Mouse (Mus musculus) left cerebral cortex, adult 2 months (tissue): Measurements from ENCODE around the gene Rab12. TPM values are rescaled to one million over a fixed set of nuclear protein-coding genes. Genes with fewer than 3 reads are reported as not detected.
A peak's percentile ranks its signal among the peaks of the same experiment; 100 is the strongest.

Source experiments
- DNase-seq, 2 experiments: peaks; one replicate each; pipeline ENCODE4 v3.0.0; 2021 to 2022; ENCODE audit warnings: low spot score in 2 of 2, mixed read lengths in 1 of 2; ENCODE audit errors: extremely low spot score in 1 of 2
- H3K27ac ChIP-seq: fragments of 200-600 bp; 2 replicates; pipeline ENCODE4 v1.8.1; 2022
- H3K4me3 ChIP-seq: fragments of 200-600 bp; 2 replicates; pipeline ENCODE4 v1.8.1; 2022
- CTCF ChIP-seq: fragments of 200-600 bp; IDR thresholded peaks from 2 replicates; pipeline ENCODE4 v1.8.1; 2022; ENCODE audit warnings: antibody characterized with exemption, mild to moderate bottlenecking, moderate library complexity
- intact Hi-C: fragments of 180-260 bp; cut with DNase I; formaldehyde crosslinking; loops from one replicate; pipeline ENCODE4 v1.15.1; 2025
- total RNA-seq, 2 experiments: library from RNA; stranded (reverse); gene quantifications; 2 replicates each; pipeline ENCODE4 v1.2.3; 2021

Rab12 gene
- total RNA-seq, 2 experiments from 2014 or later, result 116 to 119 TPM

DNA sequence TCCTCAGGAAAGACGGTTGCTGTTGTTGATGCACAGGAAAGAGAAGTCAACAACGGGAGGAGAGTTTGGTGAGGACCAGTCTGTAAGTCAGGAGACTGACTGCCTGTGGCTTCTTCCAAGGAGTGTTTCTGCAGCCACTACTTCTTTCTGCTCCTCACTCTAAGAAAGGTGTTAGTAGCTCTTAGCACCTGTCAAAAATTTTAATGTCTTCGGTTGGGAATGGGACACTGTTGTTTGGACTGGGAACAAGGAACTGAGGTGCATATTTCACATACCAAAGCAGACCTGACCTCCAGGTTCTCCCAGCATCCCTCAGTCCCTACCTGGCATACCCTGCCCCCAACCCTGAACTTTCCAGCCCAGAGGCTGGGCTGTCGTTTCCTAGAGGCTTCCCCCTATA, 48.3 kb downstream of the Rab12 start:
- intact Hi-C loops, result no loop called here
- H3K4me3 ChIP-seq, result no peak overlapping the region
- no peak for TF ChIP-seq CTCF
- no peak for DNase-seq
- no peak overlapping the region for H3K27ac ChIP-seq

DNA sequence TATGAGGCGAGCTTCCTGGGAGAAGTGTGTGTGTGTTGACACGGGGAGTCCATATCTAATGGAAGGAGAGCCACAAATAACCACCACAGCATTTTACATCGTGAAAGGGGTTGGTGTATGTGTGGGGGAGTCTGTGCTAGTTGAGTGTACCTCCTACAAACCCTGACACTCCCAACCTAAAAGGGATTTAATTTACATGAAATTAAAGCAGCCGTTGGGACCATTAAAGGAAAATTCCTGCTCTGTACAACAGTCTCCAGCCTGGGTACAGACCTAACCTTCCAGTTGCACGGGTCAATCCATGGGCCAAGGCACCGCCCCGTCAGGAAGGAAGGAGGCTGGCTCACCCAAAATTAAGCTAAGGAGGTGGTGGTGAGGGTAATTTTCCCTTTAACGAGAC, 49.5 kb downstream of the Rab12 start:
- intact Hi-C loops, result no loop called here
- TF ChIP-seq CTCF, result no peak
- DNase-seq, result no peak
- Histone ChIP-seq H3K27ac (peak overlapping the region; percentile 57; the same call in 1 of the 2 replicates), H3K4me3 (no peak overlapping the region)

DNA sequence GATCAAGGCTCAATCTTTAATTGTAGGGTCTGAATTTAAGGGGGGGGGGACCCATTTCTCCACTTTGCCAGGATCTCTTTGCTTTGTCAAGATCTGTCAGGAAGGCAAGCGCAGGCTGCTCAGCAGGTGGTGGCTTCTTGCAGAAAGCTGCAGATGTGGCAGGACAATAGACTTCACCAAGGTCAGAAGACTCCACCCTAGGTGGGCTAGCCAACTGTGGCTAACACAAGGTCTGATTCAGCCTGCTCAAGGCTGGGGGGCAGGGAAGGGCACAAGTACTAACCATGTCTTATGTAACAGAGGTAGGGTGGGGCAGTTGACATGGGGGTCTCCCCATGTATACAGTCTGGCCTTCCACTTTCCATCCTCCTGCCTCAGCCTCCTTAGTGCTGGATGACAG, 62.3 kb downstream of the Rab12 start:
- intact Hi-C loops, result no loop called here
- TF ChIP-seq CTCF, result no peak
- Histone ChIP-seq H3K4me3 (no peak overlapping the region), H3K27ac (no peak overlapping the region)
- no peak for DNase-seq

DNA sequence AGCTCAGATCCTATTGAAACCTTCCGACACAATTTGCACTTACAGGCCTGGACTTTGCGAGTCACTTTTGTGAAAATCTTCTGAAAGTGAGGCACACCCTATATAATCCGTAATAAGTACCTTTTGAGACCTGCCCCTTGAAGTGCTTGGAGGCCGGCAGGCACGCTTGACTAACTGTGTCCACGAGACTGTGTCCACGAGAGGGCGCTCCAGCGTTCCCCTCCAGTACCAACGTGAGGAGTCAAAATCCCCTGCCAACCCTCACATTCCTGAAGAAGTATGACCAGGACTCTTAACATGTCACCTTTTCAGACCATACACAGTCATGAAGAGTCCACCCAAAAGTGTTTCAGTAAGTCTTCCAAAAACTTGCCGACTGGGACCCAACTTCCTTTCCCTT, 68.4 kb downstream of the Rab12 start:
- peak overlapping the region; percentile 93 for H3K4me3 ChIP-seq
- intact Hi-C loops, result loop anchor here (2.0 kb wide), 1 partner anchor 34 kb away; no protein-coding TSS in a partner anchor

DNA sequence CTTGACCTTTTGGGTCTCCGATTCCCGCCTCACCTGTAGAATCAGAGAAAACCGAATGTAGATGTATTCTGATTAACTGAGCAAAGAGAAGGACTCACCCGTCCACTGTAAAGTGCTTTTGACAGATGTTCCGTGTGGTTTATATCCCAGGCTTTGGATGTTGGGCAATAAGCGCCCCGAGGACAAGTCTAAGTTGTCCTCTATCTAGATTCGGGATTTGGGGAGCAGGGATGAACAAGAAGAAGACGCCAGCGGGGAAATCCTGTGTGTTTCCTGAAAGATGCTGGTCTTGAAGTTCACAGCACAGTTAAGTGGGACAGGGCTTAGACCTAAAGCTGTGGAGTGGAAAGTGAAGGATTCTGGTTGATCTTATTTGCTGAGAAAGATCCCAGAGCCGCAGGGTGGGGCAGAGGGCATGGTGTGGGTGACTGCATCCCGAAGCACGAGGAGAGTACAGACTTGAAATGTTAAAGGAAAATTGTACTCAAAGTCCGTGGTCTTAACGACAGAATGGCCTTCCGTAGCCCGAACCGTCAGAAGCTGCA, 68.9 kb downstream of the Rab12 start:
- no peak for TF ChIP-seq CTCF
- intact Hi-C loops, result loop anchor here (2.0 kb wide), 1 partner anchor 34 kb away; no protein-coding TSS in a partner anchor
- DNase-seq, result no peak
- peak overlapping the region; percentile 94 for H3K27ac ChIP-seq
- H3K4me3 ChIP-seq, result peak overlapping the region; percentile 93

More for the DNA sequence above, 68.4 kb downstream of the Rab12 start:
- TF ChIP-seq CTCF, result peak; percentile 89
- peak; percentile 84 to 92 for DNase-seq
- no peak overlapping the region for H3K27ac ChIP-seq

DNA sequence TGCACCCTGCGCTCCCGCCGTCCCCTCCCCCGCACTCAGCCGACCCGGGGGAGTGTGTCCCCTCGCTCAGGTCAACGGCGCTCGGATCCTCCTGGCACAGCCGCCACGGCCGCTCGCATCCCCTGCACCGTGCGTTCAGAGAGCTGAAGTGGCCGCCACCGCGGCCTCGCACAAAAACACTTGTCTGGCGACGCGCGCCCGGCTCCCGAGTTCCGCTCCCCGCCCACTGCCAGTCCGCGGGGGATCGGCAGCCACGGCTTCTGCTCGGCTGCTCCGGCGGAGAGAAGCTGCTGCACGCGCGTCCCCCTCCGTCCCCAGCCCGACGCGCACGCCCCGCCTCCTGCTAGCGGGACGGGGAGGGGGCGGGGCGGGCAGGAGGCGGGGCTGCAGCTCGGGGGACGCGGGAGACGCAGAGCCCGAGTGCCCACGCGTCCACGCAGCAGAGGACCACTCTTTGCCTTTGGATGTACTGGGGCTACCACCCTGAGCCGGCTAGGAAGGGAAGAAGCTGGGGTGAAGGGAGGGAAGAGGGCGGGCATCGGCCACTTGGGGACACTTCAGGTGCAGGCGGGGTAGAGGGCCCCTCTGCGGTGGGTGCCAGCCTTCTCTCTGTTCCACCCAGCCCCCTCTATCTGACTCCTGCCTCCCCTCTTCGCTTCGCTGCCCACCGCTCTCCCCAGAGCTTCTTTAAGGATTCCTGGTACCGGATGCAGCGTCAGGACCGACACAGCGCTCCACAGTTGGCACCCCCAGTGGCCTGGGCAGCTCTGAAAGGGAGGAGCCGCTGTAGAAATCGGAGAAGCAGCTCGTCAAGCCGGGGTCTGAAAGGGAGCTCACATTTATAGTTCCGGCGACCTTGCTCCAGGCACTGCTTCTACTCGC, 69.8 kb downstream of the Rab12 start, which contains the start of gene Mtcl1:
Gene Mtcl1 (minus strand): TSS at position 291 of the 882 bp plus-strand sequence.
- no peak; the same call in 1 of the 2 replicates for TF ChIP-seq CTCF
- Histone ChIP-seq H3K27ac (peak within 1 kb of the TSS; percentile 94), H3K4me3 (peak within 1 kb of the TSS; percentile 93)
- peak; percentile 87 to 89 for DNase-seq
- intact Hi-C loops, result loop anchor here (2.0 to 5.0 kb wide), 3 partner anchors 35 to 97 kb away; no protein-coding TSS in a partner anchor

DNA sequence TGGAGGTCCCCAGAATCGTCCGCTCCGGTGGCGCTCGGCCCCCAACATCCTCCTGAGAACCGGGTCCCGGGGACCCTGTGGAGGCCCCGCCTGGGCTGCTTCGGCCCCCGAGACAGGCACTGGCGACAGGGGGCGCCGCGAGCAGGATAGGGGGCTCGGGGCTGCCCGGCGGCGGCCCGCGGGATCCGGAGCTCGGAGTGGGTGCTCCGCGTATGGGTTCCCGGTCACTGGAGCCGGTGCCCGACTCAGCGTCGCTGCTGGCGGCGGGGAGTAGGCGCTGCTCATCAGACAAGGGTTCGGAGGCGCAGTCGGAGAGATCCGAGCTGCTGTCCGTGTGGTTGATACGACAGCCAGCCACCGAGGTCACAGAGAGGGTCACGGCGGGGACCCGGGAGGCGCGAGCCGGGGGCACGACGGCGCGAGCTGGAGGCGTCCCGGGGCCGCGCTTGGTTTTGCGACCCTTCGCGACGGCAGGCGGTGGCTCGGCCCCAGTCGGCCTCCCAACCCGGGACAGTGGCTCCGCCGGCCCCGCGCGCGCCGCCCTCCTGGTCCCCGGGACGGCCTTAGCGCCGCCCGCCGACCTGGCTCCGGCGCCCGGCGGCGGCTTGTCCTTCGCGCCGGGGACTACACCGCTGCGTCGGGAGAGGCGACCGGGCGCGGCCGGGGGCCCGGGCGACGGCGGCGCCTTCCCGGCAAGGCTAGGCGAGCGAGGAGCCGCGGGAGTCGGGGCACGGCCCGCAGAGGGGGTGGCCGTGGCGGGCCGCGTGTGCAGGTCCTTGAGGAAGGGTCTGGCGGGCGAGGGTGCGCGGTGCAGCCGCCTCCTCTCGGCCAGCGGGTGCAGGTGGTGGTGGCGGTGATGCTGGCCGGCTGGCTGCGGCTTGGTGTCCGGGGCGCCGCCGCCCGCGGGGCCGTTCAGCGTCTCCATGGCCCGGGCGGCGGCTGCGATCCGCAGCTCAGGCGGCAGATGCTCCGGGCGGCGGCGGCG, 70.8 kb downstream of the Rab12 start:
- intact Hi-C loops, result loop anchor here (2.0 to 5.0 kb wide), 2 partner anchors 82 to 96 kb away; no protein-coding TSS in a partner anchor
- DNase-seq, result peak; percentile 67 to 70
- H3K27ac ChIP-seq, result peak overlapping the region; percentile 94
- TF ChIP-seq CTCF, result peak; percentile 55
- H3K4me3 ChIP-seq, result peak overlapping the region; percentile 93

DNA sequence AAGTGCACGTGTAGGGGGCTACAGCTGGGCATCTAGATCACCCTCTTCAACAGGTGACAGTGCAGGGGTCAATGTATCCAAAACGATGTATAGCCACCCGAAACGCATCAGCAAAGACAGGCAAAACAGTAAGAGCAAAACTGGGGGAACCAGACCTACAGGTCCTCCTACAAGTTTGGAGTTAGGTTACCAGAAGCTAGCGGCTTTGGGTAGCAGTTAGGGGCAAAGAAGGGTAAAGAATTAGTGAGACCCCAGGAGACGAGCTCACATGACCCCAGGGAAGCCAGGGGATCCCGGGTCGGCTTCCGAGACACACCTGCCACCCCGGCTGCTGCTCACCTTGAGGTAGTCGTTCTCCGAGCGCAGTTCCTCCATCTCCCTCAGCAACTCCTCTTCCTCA, 71.6 kb downstream of the Rab12 start:
- DNase-seq, result no peak
- no peak for TF ChIP-seq CTCF
- intact Hi-C loops, result loop anchor here (2.0 to 5.0 kb wide), 2 partner anchors 81 to 96 kb away; no protein-coding TSS in a partner anchor
- Histone ChIP-seq H3K4me3 (peak overlapping the region; percentile 93), H3K27ac (peak overlapping the region; percentile 94)

DNA sequence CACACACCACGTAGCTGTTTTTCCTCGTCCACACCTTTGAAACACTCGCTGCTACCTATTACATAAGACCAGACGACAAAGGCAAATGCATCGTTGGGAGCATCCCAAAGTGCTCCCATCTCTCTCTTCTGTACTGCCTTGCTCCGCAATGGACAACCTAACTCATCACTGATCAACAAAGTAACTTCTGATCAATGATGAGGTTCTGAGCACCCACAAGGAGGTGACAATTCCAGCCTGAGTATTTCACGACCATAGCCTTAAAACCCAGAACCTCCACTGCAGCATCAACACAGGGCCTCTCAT, 72.6 kb downstream of the Rab12 start:
- DNase-seq, result peak in 1 of 2 experiments; percentile 27
- Histone ChIP-seq H3K27ac (peak overlapping the region; percentile 94), H3K4me3 (peak overlapping the region; percentile 93)
- TF ChIP-seq CTCF, result no peak
- intact Hi-C loops, result loop anchor here (5.0 kb wide), 1 partner anchor 95 kb away; no protein-coding TSS in a partner anchor

DNA sequence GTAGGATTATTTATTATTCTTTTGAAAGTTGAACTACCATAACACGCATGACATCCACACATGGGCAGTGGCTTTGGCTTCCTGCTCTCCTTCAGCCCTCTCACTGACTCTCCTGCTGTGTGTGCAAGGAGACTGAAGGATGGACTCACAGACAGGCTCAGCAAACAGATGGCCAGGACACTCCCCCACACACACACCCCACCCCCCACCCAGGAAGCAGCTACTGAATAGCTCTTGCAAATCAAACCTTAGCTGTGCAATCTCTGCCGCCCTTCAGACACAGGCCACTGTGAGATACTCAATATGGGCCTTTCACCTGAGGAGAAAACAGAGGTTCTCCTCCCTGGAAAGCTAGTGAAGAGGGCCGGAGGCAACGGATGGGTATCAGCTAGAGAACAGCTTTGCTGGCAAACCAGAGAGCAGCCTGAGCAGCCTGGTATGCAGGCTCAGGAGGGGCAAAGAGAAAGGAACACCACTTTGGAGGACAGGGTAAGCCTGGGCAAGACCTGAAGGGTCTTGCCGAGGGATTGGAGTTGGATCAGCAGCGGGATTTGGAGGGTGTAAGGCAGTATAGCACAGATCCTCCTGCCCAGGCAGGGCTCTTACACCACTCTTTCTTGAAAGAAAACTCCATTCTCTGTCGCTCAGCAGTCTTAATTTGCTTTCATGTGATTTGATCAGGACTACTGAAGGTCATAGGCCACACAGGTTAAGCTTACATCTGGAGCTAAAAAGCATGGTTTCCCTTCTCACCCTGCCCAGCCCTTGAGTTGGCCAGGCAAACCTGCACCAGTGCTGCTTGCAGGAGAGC, 73.1 kb downstream of the Rab12 start:
- intact Hi-C loops, result loop anchor here (5.0 kb wide), 1 partner anchor 94 kb away; no protein-coding TSS in a partner anchor
- no peak for TF ChIP-seq CTCF
- Histone ChIP-seq H3K27ac (peak overlapping the region; percentile 94), H3K4me3 (peak overlapping the region; percentile 93)
- no peak for DNase-seq

Other genes with a start within 250 kb of the Rab12 start
- gene Mtcl1, start 70.0 kb downstream of the Rab12 start, total RNA-seq, result 100 to 1,000 TPM; 103 to 122 TPM
- under 1 TPM; 0.18 to 0.21 TPM for gene Themis3, start 74.9 kb upstream of the Rab12 start, total RNA-seq